Mouse (Mus musculus) forebrain, embryonic 11.5 days (tissue): ENCODE data around the gene Aox1. TPM values are rescaled to one million over a fixed set of nuclear protein-coding genes. Genes with fewer than 3 reads are reported as not detected.

Source experiments
- polyA plus RNA-seq: library from polyadenylated mRNA; unstranded; fragments of >200 nt; fragmentation: Nextera tagmentation; extraction: Ambion mirVana; gene quantifications from 2 replicates; pipeline ENCODE4 v1.2.1, GENCODE M21; 2014

The Aox1 gene
- polyA plus RNA-seq, 1 experiment from 2014 or later = 0.16 TPM

Other genes starting within 250 kb of the Aox1 start
- gene Sgo2a, start 34.0 kb upstream of the Aox1 start, polyA plus RNA-seq = 28.0 and 31.0 TPM in 2 replicates
- gene Kctd18, start 11.0 kb upstream of the Aox1 start, polyA plus RNA-seq = 19.5 TPM in 2 replicates
- 0.09 TPM in 1 of 2 replicates, not detected in the other for gene Aox3, start 83.2 kb downstream of the Aox1 start, polyA plus RNA-seq
- gene Aox4, start 180.5 kb downstream of the Aox1 start, polyA plus RNA-seq = 0.07 TPM in 1 of 2 replicates, not detected in the other
- gene Aox2, start 248.4 kb downstream of the Aox1 start, polyA plus RNA-seq = 0.05 TPM in 1 of 2 replicates, not detected in the other